Mouse (Mus musculus) forebrain, embryonic 14.5 days (tissue): ENCODE data around the gene Oprd1. TPM values are rescaled to one million over a fixed set of nuclear protein-coding genes. Genes with fewer than 3 reads are reported as not detected.
A peak's percentile ranks its signal among the peaks of the same experiment; 100 is the strongest.

Experiments used
- ATAC-seq: fragments of 200-750 bp; cut with Nextera tagmentation; 2 replicates; pipeline ENCODE4 v1.8.0; 2017; ENCODE audit warnings: mild to moderate bottlenecking, moderate library complexity
- DNase-seq: peaks from one replicate; pipeline ENCODE4 v3.0.0-alpha.2; 2015; ENCODE audit warnings: low spot score
- H3K27ac ChIP-seq: fragments of 300-500 bp; sonication (generic); 2 replicates; pipeline ENCODE4 v1.5.1; 2014; ENCODE audit warnings: low read depth, mild to moderate bottlenecking, control low read depth, low read length, moderate library complexity
- H3K27me3 ChIP-seq: fragments of 300-500 bp; sonication (generic); replicated peaks from 2 replicates; pipeline ENCODE4 v1.6.1; 2014; ENCODE audit warnings: low read length, control low read depth, mixed read lengths; ENCODE audit not compliant: control insufficient read depth, insufficient read depth
- H3K36me3 ChIP-seq: fragments of 300-500 bp; sonication (generic); 2 replicates; pipeline ENCODE4 v1.6.1; 2014; ENCODE audit warnings: low read length, control low read depth; ENCODE audit not compliant: control insufficient read depth, insufficient read depth
- H3K4me1 ChIP-seq: fragments of 300-500 bp; sonication (generic); 2 replicates; pipeline ENCODE4 v1.6.1; 2014; ENCODE audit warnings: antibody characterized with exemption, low read length, control low read depth; ENCODE audit not compliant: control insufficient read depth, insufficient read depth
- H3K4me2 ChIP-seq: fragments of 300-500 bp; sonication (generic); 2 replicates; pipeline ENCODE4 v1.6.1; 2014; ENCODE audit warnings: mild to moderate bottlenecking, control low read depth, low read length
- H3K4me3 ChIP-seq: fragments of 300-500 bp; sonication (generic); 2 replicates; pipeline ENCODE4 v1.5.1; 2014; ENCODE audit warnings: low read depth, low read length, control low read depth
- H3K9ac ChIP-seq: fragments of 300-500 bp; sonication (generic); 2 replicates; pipeline ENCODE4 v1.6.1; 2014; ENCODE audit warnings: mild to moderate bottlenecking, low read length, control low read depth, moderate library complexity
- H3K9me3 ChIP-seq: fragments of 300-500 bp; sonication (generic); replicated peaks from 2 replicates; pipeline ENCODE4 v1.6.1; 2016; ENCODE audit warnings: low read length, control low read depth, mixed read lengths; ENCODE audit not compliant: control insufficient read depth
- WGBS: fragments of 180-500 bp; shearing (Covaris S2); extraction: QIAGEN DNeasy Blood & Tissue Kit; methylation state at CpG from one replicate; pipeline ENCODE4 v1.1.7; 2014; 5-methylcytosine and 5-hydroxymethylcytosine counted together
- polyA plus RNA-seq: library from polyadenylated mRNA; unstranded; fragments of >200 nt; fragmentation: Nextera tagmentation; extraction: Ambion mirVana; gene quantifications from 2 replicates; pipeline ENCODE4 v1.2.1, GENCODE M21; 2014

Gene Oprd1
- polyA plus RNA-seq, 1 experiment from 2014 or later = 0.05 TPM

DNA sequence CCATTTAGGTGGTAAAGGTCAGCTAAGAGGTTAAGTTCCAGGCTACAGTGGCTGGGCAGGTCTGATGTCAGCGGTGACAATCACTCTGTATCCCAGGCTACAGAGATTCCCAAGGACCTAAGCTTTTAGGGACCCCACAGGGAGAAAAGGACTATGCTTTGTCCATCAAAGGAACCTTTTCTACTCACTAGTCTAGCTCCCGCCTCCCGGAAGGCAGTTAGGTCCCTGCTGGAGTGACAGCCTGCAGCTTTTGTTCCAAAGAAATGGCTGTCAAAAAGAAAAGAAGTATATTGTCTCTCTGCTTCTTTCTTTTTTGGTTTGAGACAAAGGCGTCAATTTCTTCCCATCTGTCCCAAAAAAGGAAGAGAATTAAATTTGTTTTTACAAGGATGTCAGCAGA is 33.1 kb downstream of the Oprd1 start:
- DNase-seq = peak; percentile 48
- H3K36me3 ChIP-seq = no peaks in the 10 kb centered on the region
- H3K9me3 ChIP-seq = no peaks in the 10 kb centered on the region
- H3K9ac ChIP-seq = no peak overlapping the region
- no peaks in the 10 kb centered on the region for H3K27me3 ChIP-seq
- no peak overlapping the region for H3K4me2 ChIP-seq
- no peak overlapping the region for H3K27ac ChIP-seq
- no peaks in the 10 kb centered on the region; the same call in 1 of the 2 replicates for H3K4me1 ChIP-seq
- no peak for ATAC-seq
- no peak overlapping the region for H3K4me3 ChIP-seq
- 15% methylated on average over 4 of the region's 4 CpGs for WGBS

DNA sequence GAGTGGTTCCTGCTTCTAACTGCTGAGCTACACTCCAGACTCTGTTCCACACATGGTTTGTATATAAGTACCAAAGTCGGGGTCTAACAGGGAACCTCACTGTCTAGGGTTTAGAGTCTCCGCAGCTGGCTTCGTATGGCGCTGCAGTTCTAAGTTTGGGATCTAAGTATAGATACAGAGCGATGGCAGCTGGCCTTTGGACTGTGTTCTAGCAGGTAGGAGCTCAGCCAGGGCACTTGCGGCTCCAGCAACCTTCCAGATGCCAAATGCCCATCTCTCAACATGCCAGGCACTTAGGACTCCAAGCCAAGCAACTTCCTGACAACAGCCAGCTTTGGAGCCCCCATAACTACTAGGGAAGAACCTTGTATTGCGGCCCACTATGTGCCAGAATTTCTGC is 36.1 kb downstream of the Oprd1 start:
- DNase-seq = no peak
- no peaks in the 10 kb centered on the region for H3K36me3 ChIP-seq
- no peaks in the 10 kb centered on the region for H3K27me3 ChIP-seq
- no peak for ATAC-seq
- H3K4me2 ChIP-seq = no peak overlapping the region
- H3K9ac ChIP-seq = no peak overlapping the region
- H3K4me3 ChIP-seq = no peak overlapping the region
- H3K27ac ChIP-seq = no peak overlapping the region
- no peaks in the 10 kb centered on the region; the same call in 1 of the 2 replicates for H3K4me1 ChIP-seq
- H3K9me3 ChIP-seq = no peaks in the 10 kb centered on the region
- 97% methylated on average over 7 of the region's 7 CpGs for WGBS

DNA sequence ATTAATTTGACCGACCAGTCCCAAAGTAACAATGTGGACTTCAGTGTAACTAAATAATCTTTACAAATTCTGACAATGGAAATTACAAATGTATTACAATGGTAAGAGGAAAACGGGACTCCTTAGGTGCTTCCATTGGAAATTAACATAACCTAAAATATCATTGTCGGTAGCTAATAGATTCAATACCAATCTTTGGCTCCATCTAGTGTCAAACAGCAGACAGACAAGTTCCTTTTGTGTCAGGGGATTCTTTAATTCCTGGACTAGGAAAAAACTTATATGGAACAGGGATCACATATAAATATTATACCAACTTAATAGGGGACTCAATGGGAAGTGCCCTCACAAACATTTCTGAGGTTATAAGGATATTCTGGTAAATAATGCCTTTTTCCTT is 43.1 kb downstream of the Oprd1 start:
- no peaks in the 10 kb centered on the region for H3K4me1 ChIP-seq
- ATAC-seq (no peak), DNase-seq (peak; percentile 62)
- H3K27me3 ChIP-seq = no peaks in the 10 kb centered on the region
- no peaks in the 10 kb centered on the region for H3K9me3 ChIP-seq
- no peak overlapping the region for H3K9ac ChIP-seq
- no peak overlapping the region for H3K4me2 ChIP-seq
- no peak overlapping the region for H3K27ac ChIP-seq
- no peaks in the 10 kb centered on the region for H3K36me3 ChIP-seq
- 31% methylated on average over 3 of the region's 3 CpGs for WGBS
- no peak overlapping the region for H3K4me3 ChIP-seq

DNA sequence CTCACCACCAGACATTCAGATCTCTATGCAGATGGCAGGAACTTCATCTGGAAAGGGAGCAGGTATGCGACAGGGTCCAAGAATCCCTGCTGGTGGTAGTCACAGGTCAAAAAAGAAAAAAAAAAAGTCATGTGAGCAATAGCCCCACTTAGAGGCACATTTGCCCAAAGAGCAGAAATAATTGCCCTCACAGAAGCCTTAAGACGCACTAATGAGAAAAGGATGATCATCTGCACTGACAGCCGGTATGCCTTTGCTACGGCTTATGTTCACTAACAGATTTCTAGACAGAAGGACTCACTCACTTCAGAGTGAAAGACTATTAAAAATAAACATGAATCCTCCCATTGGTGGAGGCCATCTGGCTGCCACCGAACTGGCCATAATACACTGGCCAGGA is 44.7 kb downstream of the Oprd1 start:
- Histone ChIP-seq H3K36me3 (no peaks in the 10 kb centered on the region), H3K9me3 (no peaks in the 10 kb centered on the region), H3K4me3 (no peak overlapping the region), H3K4me2 (no peak overlapping the region), H3K27me3 (no peaks in the 10 kb centered on the region), H3K9ac (no peak overlapping the region), H3K4me1 (no peaks in the 10 kb centered on the region), H3K27ac (no peak overlapping the region)
- DNase-seq (no peak), ATAC-seq (no peak)
- 78% methylated on average over 5 of the region's 5 CpGs for WGBS

DNA sequence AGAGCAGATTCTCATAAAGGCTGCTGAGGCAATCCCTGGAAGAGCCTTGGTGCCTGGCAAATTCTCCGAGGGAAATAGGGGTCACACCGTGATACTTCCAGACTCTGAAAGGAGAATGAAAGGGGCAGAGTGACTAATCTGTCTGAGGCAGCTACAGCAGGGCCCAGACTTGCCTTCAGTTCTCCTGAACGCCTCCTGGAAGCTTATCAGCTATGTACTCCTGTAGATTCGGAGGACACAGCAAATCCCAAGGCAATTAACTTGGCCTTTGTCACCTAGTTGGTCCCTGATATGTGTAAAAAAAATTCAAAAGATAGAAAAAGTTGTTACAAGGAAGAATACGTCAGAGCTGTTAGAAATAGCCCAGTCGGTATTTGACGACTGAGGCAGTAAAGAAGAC is 49.2 kb downstream of the Oprd1 start:
- no peak for DNase-seq
- no peak overlapping the region for H3K4me3 ChIP-seq
- H3K36me3 ChIP-seq = no peaks in the 10 kb centered on the region
- no peak overlapping the region for H3K9ac ChIP-seq
- H3K9me3 ChIP-seq = no peaks in the 10 kb centered on the region
- H3K27ac ChIP-seq = no peak overlapping the region
- no peak overlapping the region for H3K4me2 ChIP-seq
- 73% methylated on average over 7 of the region's 7 CpGs for WGBS
- no peaks in the 10 kb centered on the region for H3K4me1 ChIP-seq
- no peaks in the 10 kb centered on the region for H3K27me3 ChIP-seq
- ATAC-seq = no peak

DNA sequence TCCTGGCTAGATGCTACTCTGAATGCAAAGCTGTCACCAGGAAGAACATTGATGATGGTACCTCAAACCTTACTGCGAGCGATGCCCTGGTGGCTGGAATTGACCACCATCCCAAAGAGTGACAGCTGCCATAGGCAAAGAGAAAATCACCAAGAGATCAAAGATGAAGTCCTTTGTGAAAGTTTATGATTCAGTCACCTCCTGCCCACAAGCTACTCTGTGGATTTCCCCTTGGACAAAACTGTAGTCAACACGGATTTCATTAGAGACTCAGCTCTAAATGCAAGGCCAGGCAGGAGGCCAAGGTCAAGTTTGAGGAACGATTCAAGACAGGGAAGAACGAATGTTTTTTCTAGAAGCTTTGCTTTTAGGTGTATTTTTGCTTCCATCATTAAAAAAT is 50.4 kb downstream of the Oprd1 start:
- H3K4me2 ChIP-seq = no peak overlapping the region
- ATAC-seq (no peak), DNase-seq (no peak)
- H3K27ac ChIP-seq = no peak overlapping the region
- no peak overlapping the region for H3K9ac ChIP-seq
- no peaks in the 10 kb centered on the region for H3K9me3 ChIP-seq
- 92% methylated on average over 5 of the region's 5 CpGs for WGBS
- no peaks in the 10 kb centered on the region for H3K4me1 ChIP-seq
- no peaks in the 10 kb centered on the region for H3K27me3 ChIP-seq
- no peak overlapping the region for H3K4me3 ChIP-seq
- no peaks in the 10 kb centered on the region for H3K36me3 ChIP-seq

DNA sequence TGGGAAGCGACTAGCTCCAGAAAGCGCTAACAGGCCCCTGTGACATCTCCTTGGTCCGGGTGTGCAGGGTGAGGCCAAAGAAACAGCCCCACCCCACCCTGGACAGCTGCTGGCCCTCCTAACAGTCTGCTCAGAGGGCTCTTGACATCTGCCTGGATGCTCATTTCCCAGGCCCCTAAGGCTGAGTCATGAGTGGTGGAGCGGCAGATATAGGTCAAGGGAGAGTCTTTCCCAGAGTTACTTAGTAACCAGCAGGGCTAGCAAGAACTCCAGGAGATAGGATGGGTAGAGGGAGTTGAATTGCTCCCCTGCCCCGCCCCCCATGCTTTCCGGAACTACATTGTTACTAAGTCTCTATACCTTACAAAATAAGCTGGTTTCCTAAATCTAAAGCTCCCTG is 51.1 kb downstream of the Oprd1 start:
- H3K27me3 ChIP-seq = no peaks in the 10 kb centered on the region
- 84% methylated on average over 6 of the region's 6 CpGs for WGBS
- H3K36me3 ChIP-seq = no peaks in the 10 kb centered on the region
- H3K4me3 ChIP-seq = no peak overlapping the region
- no peaks in the 10 kb centered on the region for H3K4me1 ChIP-seq
- DNase-seq = no peak
- ATAC-seq = no peak
- H3K27ac ChIP-seq = no peak overlapping the region
- no peaks in the 10 kb centered on the region for H3K9me3 ChIP-seq
- H3K4me2 ChIP-seq = no peak overlapping the region
- no peak overlapping the region for H3K9ac ChIP-seq

DNA sequence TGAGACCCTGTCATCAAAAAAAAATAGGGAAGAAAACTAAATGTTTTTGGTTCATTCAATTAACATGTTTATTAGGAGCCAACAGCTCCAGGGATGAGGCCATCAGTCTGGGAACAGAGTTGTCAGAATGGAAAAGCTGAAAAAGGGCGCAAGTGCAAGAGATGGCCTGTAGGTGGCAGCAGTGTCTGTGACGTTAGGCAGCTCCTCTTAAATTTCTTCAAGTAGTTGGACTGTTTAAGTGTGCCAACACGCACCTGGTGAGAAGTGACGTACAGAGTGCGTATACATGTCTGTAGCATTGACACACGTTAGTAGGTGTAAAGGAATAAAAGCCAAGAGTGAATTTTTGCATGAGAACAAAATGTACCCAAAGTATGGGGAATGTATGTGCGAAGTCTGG is 55.4 kb downstream of the Oprd1 start:
- Histone ChIP-seq H3K4me1 (no peaks in the 10 kb centered on the region), H3K4me3 (no peak overlapping the region), H3K9ac (no peak overlapping the region), H3K4me2 (no peak overlapping the region), H3K36me3 (no peaks in the 10 kb centered on the region), H3K9me3 (no peaks in the 10 kb centered on the region), H3K27ac (no peak overlapping the region), H3K27me3 (no peaks in the 10 kb centered on the region)
- DNase-seq (peak; percentile 87), ATAC-seq (no peak)
- WGBS = 20% methylated on average over 7 of the region's 7 CpGs

DNA sequence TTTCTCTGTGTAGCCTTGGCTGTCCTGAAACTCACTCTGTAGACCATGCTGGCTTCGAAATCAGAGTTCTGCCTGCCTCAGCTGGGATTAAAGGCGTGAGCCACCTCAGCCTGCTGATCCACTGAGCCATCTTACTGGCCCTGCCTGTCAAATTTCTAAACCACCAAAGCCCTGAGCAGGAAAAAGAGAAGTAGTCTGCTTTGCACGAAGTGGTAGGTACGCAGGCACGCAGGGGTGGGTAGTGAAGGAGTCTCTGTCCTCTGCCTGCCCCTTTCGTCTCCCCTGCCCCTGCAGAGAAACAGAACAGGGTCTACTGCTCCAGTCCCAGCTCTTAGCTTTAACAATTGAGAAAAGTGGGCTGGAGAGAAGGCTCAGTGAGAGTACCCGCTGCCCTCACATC is 59.2 kb downstream of the Oprd1 start:
- Histone ChIP-seq H3K9ac (no peak overlapping the region), H3K27me3 (0 out of 2 replicates have a peak, but pooled peaks cover 1% of the 10 kb centered on the region), H3K4me3 (no peak overlapping the region), H3K4me1 (no peaks in the 10 kb centered on the region), H3K36me3 (no peaks in the 10 kb centered on the region), H3K4me2 (no peak overlapping the region), H3K9me3 (no peaks in the 10 kb centered on the region), H3K27ac (no peak overlapping the region)
- 76% methylated on average over 7 of the region's 7 CpGs for WGBS
- ATAC-seq (no peak), DNase-seq (no peak)
